Mouse (Mus musculus): ENCODE data around the gene Lipk. TPM values are rescaled to one million over a fixed set of nuclear protein-coding genes. Genes with fewer than 3 reads are reported as not detected.
A peak's percentile ranks its signal among the peaks of the same experiment; 100 is the strongest.

Gene Lipk
- not detected in 2 replicates for polyA plus RNA-seq (2014; fragmentation: Nextera tagmentation; extraction: Ambion mirVana)

DNA sequence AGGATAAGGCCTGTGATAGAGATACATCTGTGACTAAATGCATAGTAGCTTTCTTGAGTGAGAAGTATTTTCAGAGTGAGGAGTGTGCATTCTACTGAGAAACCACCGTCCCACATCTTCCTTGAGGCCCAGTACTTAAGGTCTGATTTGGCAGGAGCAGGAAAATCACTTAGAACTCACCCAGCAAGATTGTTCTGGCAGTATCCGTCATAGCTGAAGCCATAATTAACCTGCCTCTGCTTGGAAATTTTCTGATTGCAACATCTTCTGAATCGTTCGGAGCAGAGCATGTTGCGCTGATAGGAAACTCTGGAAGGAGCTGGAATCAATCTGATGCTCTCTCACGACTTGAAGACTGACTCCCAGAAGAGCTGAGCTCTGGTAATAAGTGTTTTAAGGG, at the start of gene Lipk:
Gene Lipk, plus strand, starts transcription at position 289 of the 400 bp plus-strand sequence.
- 85% methylated on average over 6 of the region's 6 CpGs for WGBS
- H3K27ac ChIP-seq (ENCODE audit: low read depth, low read length): no peak within 1 kb of the TSS
- H3K9ac ChIP-seq (ENCODE audit: low read depth, low read length): no peak within 1 kb of the TSS
- H3K36me3 ChIP-seq (ENCODE audit: control insufficient read depth, insufficient read depth, low read length): no peaks in the 10 kb centered on the region
- no peaks in the 10 kb centered on the region for H3K9me3 ChIP-seq (ENCODE audit: control insufficient read depth, low read length)
- no peak for DNase-seq (ENCODE audit: low spot score)
- no peak within 1 kb of the TSS for H3K4me3 ChIP-seq (ENCODE audit: low read depth, low read length)
- ATAC-seq (ENCODE audit: low FRiP score): no peak
- H3K27me3 ChIP-seq (ENCODE audit: control insufficient read depth, insufficient read depth, low read length): no peaks in the 10 kb centered on the region
- no peaks in the 10 kb centered on the region for H3K4me1 ChIP-seq (replicated peaks; ENCODE audit: control insufficient read depth, insufficient read depth, low read length)
- H3K4me2 ChIP-seq (replicated peaks; ENCODE audit: low read depth, low read length): no peak within 1 kb of the TSS

DNA sequence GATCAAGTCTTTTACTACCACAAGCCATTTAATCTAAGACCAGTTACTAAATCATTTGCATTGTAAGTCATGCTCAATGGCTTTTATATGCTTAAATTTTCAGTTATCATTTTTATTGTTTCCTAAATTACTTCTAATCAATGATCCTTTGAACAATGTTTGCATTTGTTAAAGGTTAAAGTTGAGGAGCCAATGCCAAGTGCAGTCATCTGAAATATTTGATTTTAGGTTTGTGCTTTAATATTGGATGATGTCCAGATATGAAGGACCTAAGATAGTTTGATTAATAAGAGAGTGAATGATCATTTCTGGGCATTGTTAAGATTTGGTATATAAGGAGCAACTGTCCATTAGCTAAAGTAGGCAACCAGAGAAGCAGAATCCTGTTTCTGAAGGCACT, 47.2 kb upstream of the Lipk start, which contains the start of gene Lipf:
Gene Lipf, plus strand, starts transcription at position 301 of the 400 bp plus-strand sequence.
- H3K4me3 ChIP-seq (ENCODE audit: low read depth, low read length): no peak within 1 kb of the TSS
- DNase-seq (ENCODE audit: low spot score) (no peak), ATAC-seq (ENCODE audit: low FRiP score) (no peak)
- no peak within 1 kb of the TSS for H3K9ac ChIP-seq (ENCODE audit: low read depth, low read length)
- H3K36me3 ChIP-seq (ENCODE audit: control insufficient read depth, insufficient read depth, low read length): no peaks in the 10 kb centered on the region
- H3K27ac ChIP-seq (ENCODE audit: low read depth, low read length): no peak within 1 kb of the TSS
- no peaks in the 10 kb centered on the region for H3K4me1 ChIP-seq (replicated peaks; ENCODE audit: control insufficient read depth, insufficient read depth, low read length)
- H3K4me2 ChIP-seq (replicated peaks; ENCODE audit: low read depth, low read length): no peak within 1 kb of the TSS
- H3K27me3 ChIP-seq (ENCODE audit: control insufficient read depth, insufficient read depth, low read length): no peaks in the 10 kb centered on the region
- H3K9me3 ChIP-seq (ENCODE audit: control insufficient read depth, low read length): no peaks in the 10 kb centered on the region

DNA sequence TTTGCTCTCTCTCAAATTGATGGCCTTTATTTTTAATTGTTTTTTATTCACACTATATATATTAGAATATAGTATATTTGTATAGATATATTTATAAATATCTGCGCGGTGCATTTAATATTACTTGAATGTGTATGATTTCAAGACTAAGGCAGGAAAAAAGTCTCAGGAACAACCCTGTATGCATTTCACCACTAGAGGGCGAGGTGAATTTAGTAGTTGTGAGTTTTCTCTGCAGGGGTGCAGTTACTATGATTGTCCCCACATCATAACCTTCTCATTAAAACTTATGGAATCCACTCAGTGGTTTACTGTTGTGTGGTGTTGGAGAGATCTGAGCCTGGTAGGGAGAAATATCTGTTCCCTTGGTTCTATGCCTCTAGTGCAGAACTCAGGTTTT, 29.1 kb upstream of the Lipk start:
- Histone ChIP-seq H3K27me3 (ENCODE audit: control insufficient read depth, insufficient read depth, low read length) (no peaks in the 10 kb centered on the region), H3K9ac (ENCODE audit: low read depth, low read length) (no peak overlapping the region), H3K4me3 (ENCODE audit: low read depth, low read length) (no peak overlapping the region), H3K9me3 (ENCODE audit: control insufficient read depth, low read length) (no peaks in the 10 kb centered on the region), H3K4me2 (replicated peaks; ENCODE audit: low read depth, low read length) (no peak overlapping the region), H3K4me1 (replicated peaks; ENCODE audit: control insufficient read depth, insufficient read depth, low read length) (no peaks in the 10 kb centered on the region), H3K27ac (ENCODE audit: low read depth, low read length) (no peak overlapping the region), H3K36me3 (ENCODE audit: control insufficient read depth, insufficient read depth, low read length) (no peaks in the 10 kb centered on the region)
- ATAC-seq (ENCODE audit: low FRiP score) (no peak), DNase-seq (ENCODE audit: low spot score) (peak; percentile 34)
- WGBS: 50% methylated on average over 3 of the region's 3 CpGs

DNA sequence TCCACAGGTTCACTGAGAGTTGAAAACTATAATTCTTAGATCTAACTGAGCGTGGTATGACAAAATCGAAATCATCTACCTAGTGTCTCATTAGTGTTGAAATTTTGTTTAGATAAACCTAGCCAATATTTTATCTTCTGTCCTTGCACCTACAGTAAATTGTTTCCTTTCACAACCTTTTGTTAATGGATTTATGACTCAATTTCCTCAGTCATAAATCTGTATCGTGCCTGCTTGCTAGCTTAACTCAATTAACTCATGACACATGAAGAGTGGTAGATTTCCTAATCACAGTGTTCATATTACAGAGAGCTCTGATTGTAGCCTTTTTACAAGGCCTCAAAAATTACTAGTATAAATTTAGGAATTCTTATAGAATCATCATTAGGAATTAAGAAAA, 25.0 kb upstream of the Lipk start:
- Histone ChIP-seq H3K4me3 (ENCODE audit: low read depth, low read length) (no peak overlapping the region), H3K9ac (ENCODE audit: low read depth, low read length) (no peak overlapping the region), H3K4me2 (replicated peaks; ENCODE audit: low read depth, low read length) (no peak overlapping the region), H3K27me3 (ENCODE audit: control insufficient read depth, insufficient read depth, low read length) (no peaks in the 10 kb centered on the region), H3K9me3 (ENCODE audit: control insufficient read depth, low read length) (no peaks in the 10 kb centered on the region), H3K27ac (ENCODE audit: low read depth, low read length) (no peak overlapping the region), H3K4me1 (replicated peaks; ENCODE audit: control insufficient read depth, insufficient read depth, low read length) (no peaks in the 10 kb centered on the region), H3K36me3 (ENCODE audit: control insufficient read depth, insufficient read depth, low read length) (no peaks in the 10 kb centered on the region)
- WGBS: 84% methylated on average over 3 of the region's 3 CpGs
- ATAC-seq (ENCODE audit: low FRiP score) (no peak), DNase-seq (ENCODE audit: low spot score) (no peak)

DNA sequence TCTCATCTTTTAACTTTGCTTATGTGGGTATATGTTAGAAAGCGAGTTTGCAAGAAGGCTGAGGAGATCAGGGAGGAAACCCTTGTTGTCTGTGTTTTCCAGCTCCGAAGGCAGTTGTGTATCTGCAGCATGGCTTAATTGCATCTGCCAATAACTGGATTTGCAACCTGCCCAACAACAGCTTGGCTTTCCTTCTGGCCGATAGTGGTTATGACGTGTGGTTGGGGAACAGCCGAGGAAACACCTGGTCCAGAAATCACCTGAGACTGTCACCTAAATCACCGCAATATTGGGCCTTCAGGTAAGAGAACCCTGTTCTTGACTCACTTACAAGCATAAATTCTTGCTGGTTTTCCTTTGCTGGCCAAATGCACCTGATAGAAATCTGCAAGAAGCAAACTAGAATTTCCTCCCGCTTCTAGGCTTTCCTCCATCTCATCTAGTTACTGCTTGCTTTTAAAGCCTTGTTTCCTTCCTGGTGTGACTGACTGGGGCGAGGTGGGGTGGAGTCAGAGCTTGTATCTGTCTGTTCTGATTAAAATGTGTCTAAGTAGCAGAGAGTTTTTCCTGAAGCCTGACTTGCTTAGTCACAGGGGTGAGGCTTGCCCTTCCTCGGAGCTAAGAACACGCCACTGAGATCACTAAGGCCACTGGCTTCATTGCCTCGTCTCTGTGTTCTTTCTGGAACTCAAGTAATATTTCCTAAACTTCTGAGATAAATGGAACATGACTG, 13.5 kb downstream of the Lipk start:
- no peak overlapping the region for H3K4me2 ChIP-seq (replicated peaks; ENCODE audit: low read depth, low read length)
- H3K4me3 ChIP-seq (ENCODE audit: low read depth, low read length): no peak overlapping the region
- no peak overlapping the region for H3K27ac ChIP-seq (ENCODE audit: low read depth, low read length)
- no peaks in the 10 kb centered on the region for H3K27me3 ChIP-seq (ENCODE audit: control insufficient read depth, insufficient read depth, low read length)
- DNase-seq (ENCODE audit: low spot score) (no peak), ATAC-seq (ENCODE audit: low FRiP score) (no peak)
- H3K4me1 ChIP-seq (replicated peaks; ENCODE audit: control insufficient read depth, insufficient read depth, low read length): no peaks in the 10 kb centered on the region
- H3K9me3 ChIP-seq (ENCODE audit: control insufficient read depth, low read length): no peaks in the 10 kb centered on the region
- H3K36me3 ChIP-seq (ENCODE audit: control insufficient read depth, insufficient read depth, low read length): no peaks in the 10 kb centered on the region
- WGBS: 91% methylated on average over 11 of the region's 11 CpGs
- no peak overlapping the region for H3K9ac ChIP-seq (ENCODE audit: low read depth, low read length)

DNA sequence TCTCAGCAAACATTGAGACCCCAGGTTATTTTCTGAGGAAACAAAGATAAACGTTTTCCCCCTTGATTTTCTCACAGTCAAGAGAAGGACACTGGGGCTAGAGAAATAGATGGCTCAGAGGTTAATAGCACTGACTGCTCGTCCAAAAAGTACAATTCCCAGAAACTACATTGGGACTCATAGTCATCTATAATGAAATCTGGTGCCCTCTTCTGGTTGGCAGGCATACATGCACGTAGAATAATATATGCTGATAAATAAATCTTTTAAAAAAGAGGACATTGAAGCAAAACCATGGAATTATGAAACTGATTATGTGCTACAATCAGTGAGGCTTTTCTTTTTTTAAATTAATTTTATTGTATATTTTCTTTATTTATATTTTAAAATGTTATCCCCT, 14.7 kb downstream of the Lipk start:
- Histone ChIP-seq H3K36me3 (ENCODE audit: control insufficient read depth, insufficient read depth, low read length) (no peaks in the 10 kb centered on the region), H3K9ac (ENCODE audit: low read depth, low read length) (no peak overlapping the region), H3K27me3 (ENCODE audit: control insufficient read depth, insufficient read depth, low read length) (no peaks in the 10 kb centered on the region), H3K9me3 (ENCODE audit: control insufficient read depth, low read length) (no peaks in the 10 kb centered on the region), H3K4me2 (replicated peaks; ENCODE audit: low read depth, low read length) (no peak overlapping the region), H3K4me1 (replicated peaks; ENCODE audit: control insufficient read depth, insufficient read depth, low read length) (no peaks in the 10 kb centered on the region), H3K27ac (ENCODE audit: low read depth, low read length) (no peak overlapping the region), H3K4me3 (ENCODE audit: low read depth, low read length) (no peak overlapping the region)
- ATAC-seq (ENCODE audit: low FRiP score) (no peak), DNase-seq (ENCODE audit: low spot score) (peak; percentile 22)
- 55% methylated on average over 3 of the region's 3 CpGs for WGBS

DNA sequence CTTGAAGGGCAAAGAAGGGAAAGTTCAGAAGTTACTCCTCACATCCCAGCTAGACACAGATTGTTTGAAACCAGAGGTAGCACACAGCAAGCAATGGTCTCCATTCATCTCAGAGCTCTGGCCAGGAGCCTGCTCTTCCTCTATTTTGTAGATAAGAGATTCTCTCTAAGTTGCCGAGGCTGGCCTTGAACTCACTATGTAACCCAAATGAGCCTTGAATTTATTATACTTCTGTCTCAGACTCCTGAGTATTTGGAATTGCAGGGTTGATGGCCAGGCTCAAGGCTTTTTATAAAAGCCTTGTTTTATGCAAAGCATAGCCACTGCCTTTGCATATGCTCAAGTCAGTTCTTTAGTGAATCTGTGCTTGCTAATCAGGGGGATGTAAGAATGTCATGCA, 31.6 kb downstream of the Lipk start:
- no peak overlapping the region for H3K4me3 ChIP-seq (ENCODE audit: low read depth, low read length)
- no peak overlapping the region for H3K27ac ChIP-seq (ENCODE audit: low read depth, low read length)
- ATAC-seq (ENCODE audit: low FRiP score) (no peak), DNase-seq (ENCODE audit: low spot score) (no peak)
- H3K9me3 ChIP-seq (ENCODE audit: control insufficient read depth, low read length): no peaks in the 10 kb centered on the region
- no peaks in the 10 kb centered on the region for H3K27me3 ChIP-seq (ENCODE audit: control insufficient read depth, insufficient read depth, low read length)
- no peak overlapping the region for H3K9ac ChIP-seq (ENCODE audit: low read depth, low read length)
- H3K4me2 ChIP-seq (replicated peaks; ENCODE audit: low read depth, low read length): no peak overlapping the region
- H3K36me3 ChIP-seq (ENCODE audit: control insufficient read depth, insufficient read depth, low read length): no peaks in the 10 kb centered on the region
- WGBS: 93% methylated on average over 1 of the region's 1 CpGs
- H3K4me1 ChIP-seq (replicated peaks; ENCODE audit: control insufficient read depth, insufficient read depth, low read length): no peaks in the 10 kb centered on the region

DNA sequence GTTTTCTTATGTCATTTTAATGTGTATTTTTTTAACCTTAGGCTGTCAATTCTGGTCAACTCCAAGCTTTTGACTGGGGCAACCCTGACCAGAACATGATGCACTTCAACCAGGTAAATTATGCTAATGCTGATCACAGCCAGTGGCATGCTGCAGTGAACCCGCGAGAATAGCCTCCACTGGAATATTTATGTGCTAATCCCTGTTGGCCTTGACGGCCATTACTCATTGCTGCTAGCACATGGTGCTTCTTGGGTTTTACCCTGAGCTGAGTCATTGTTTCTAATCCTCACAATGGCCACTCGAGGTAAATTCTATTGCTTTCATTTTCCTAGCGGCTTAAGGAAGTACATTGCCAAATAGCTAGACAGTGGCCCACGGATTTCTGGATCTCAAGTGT, 34.9 kb downstream of the Lipk start:
- DNase-seq (ENCODE audit: low spot score): no peak
- Histone ChIP-seq H3K9me3 (ENCODE audit: control insufficient read depth, low read length) (no peaks in the 10 kb centered on the region), H3K4me2 (replicated peaks; ENCODE audit: low read depth, low read length) (no peak overlapping the region), H3K4me1 (replicated peaks; ENCODE audit: control insufficient read depth, insufficient read depth, low read length) (no peaks in the 10 kb centered on the region), H3K27ac (ENCODE audit: low read depth, low read length) (no peak overlapping the region), H3K27me3 (ENCODE audit: control insufficient read depth, insufficient read depth, low read length) (no peaks in the 10 kb centered on the region), H3K9ac (ENCODE audit: low read depth, low read length) (no peak overlapping the region), H3K36me3 (ENCODE audit: control insufficient read depth, insufficient read depth, low read length) (no peaks in the 10 kb centered on the region), H3K4me3 (ENCODE audit: low read depth, low read length) (no peak overlapping the region)
- ATAC-seq (ENCODE audit: low FRiP score): 0 out of 2 replicates have a peak, but pooled peaks have one; percentile 35
- 75% methylated on average over 6 of the region's 6 CpGs for WGBS

DNA sequence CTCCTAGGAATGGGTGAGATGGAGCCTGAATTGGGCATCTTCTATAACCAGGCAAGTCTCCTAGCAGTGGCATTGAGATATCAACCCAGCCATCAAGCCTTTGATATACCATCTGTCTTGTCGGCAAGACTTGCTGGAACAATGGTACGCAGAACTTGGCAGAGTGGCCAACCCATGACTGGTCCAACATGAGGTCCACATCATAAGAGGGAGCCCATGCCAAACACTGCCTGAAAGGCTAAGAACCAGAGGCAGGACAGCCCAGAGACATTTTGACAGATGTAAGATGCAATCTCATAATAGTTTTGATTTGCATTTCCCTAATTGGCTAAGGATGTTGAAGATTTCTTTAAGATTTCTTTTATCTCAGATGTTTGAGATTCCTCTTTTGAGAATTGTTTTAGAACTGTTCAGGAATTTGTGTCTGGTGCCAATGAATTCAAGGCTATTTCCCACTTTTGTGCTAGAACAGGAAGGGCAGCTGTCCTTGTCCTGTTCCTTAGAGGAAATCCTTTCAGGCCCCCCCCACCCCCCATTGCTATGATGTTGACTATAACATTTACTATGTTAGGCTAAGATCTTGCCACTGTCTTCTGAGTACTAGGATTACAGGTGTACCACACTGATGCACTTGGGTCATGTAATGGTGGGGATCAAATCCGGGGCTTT, 41.4 kb downstream of the Lipk start:
- DNase-seq (ENCODE audit: low spot score) (no peak), ATAC-seq (ENCODE audit: low FRiP score) (no peak)
- no peak overlapping the region for H3K4me3 ChIP-seq (ENCODE audit: low read depth, low read length)
- H3K27me3 ChIP-seq (ENCODE audit: control insufficient read depth, insufficient read depth, low read length): no peaks in the 10 kb centered on the region
- no peaks in the 10 kb centered on the region for H3K36me3 ChIP-seq (ENCODE audit: control insufficient read depth, insufficient read depth, low read length)
- WGBS: 95% methylated on average over 3 of the region's 3 CpGs
- no peak overlapping the region for H3K9ac ChIP-seq (ENCODE audit: low read depth, low read length)
- H3K27ac ChIP-seq (ENCODE audit: low read depth, low read length): no peak overlapping the region
- no peak overlapping the region for H3K4me2 ChIP-seq (replicated peaks; ENCODE audit: low read depth, low read length)
- no peaks in the 10 kb centered on the region for H3K9me3 ChIP-seq (ENCODE audit: control insufficient read depth, low read length)
- no peaks in the 10 kb centered on the region for H3K4me1 ChIP-seq (replicated peaks; ENCODE audit: control insufficient read depth, insufficient read depth, low read length)
